Mouse (Mus musculus) forebrain, embryonic 14.5 days (tissue): ENCODE measurements around the gene Zzef1. TPM values are rescaled to one million over a fixed set of nuclear protein-coding genes. Genes with fewer than 3 reads are reported as not detected.

Source experiments
- ATAC-seq: fragments of 200-750 bp; cut with Nextera tagmentation; 2 replicates; pipeline ENCODE4 v1.8.0; 2017; ENCODE audit warnings: mild to moderate bottlenecking, moderate library complexity
- DNase-seq: peaks from one replicate; pipeline ENCODE4 v3.0.0-alpha.2; 2015; ENCODE audit warnings: low spot score
- H3K27ac ChIP-seq: fragments of 300-500 bp; sonication (generic); 2 replicates; pipeline ENCODE4 v1.5.1; 2014; ENCODE audit warnings: low read depth, mild to moderate bottlenecking, control low read depth, low read length, moderate library complexity
- H3K27me3 ChIP-seq: fragments of 300-500 bp; sonication (generic); replicated peaks from 2 replicates; pipeline ENCODE4 v1.6.1; 2014; ENCODE audit warnings: low read length, control low read depth, mixed read lengths; ENCODE audit not compliant: control insufficient read depth, insufficient read depth
- H3K36me3 ChIP-seq: fragments of 300-500 bp; sonication (generic); 2 replicates; pipeline ENCODE4 v1.6.1; 2014; ENCODE audit warnings: low read length, control low read depth; ENCODE audit not compliant: control insufficient read depth, insufficient read depth
- H3K4me1 ChIP-seq: fragments of 300-500 bp; sonication (generic); 2 replicates; pipeline ENCODE4 v1.6.1; 2014; ENCODE audit warnings: antibody characterized with exemption, low read length, control low read depth; ENCODE audit not compliant: control insufficient read depth, insufficient read depth
- H3K4me2 ChIP-seq: fragments of 300-500 bp; sonication (generic); 2 replicates; pipeline ENCODE4 v1.6.1; 2014; ENCODE audit warnings: mild to moderate bottlenecking, control low read depth, low read length
- H3K4me3 ChIP-seq: fragments of 300-500 bp; sonication (generic); 2 replicates; pipeline ENCODE4 v1.5.1; 2014; ENCODE audit warnings: low read depth, low read length, control low read depth
- H3K9ac ChIP-seq: fragments of 300-500 bp; sonication (generic); 2 replicates; pipeline ENCODE4 v1.6.1; 2014; ENCODE audit warnings: mild to moderate bottlenecking, low read length, control low read depth, moderate library complexity
- H3K9me3 ChIP-seq: fragments of 300-500 bp; sonication (generic); replicated peaks from 2 replicates; pipeline ENCODE4 v1.6.1; 2016; ENCODE audit warnings: low read length, control low read depth, mixed read lengths; ENCODE audit not compliant: control insufficient read depth
- WGBS: fragments of 180-500 bp; shearing (Covaris S2); extraction: QIAGEN DNeasy Blood & Tissue Kit; methylation state at CpG from one replicate; pipeline ENCODE4 v1.1.7; 2014; 5-methylcytosine and 5-hydroxymethylcytosine counted together
- microRNA-seq: library from miRNA; unstranded; fragments of <30 nt; microRNA quantifications from one replicate; pipeline ENCODE4, GENCODE M21; 2016
- polyA plus RNA-seq: library from polyadenylated mRNA; unstranded; fragments of >200 nt; fragmentation: Nextera tagmentation; extraction: Ambion mirVana; gene quantifications from 2 replicates; pipeline ENCODE4 v1.2.1, GENCODE M21; 2014

Gene Zzef1
- polyA plus RNA-seq, 1 experiment from 2014 or later, result 9.9 TPM

DNA sequence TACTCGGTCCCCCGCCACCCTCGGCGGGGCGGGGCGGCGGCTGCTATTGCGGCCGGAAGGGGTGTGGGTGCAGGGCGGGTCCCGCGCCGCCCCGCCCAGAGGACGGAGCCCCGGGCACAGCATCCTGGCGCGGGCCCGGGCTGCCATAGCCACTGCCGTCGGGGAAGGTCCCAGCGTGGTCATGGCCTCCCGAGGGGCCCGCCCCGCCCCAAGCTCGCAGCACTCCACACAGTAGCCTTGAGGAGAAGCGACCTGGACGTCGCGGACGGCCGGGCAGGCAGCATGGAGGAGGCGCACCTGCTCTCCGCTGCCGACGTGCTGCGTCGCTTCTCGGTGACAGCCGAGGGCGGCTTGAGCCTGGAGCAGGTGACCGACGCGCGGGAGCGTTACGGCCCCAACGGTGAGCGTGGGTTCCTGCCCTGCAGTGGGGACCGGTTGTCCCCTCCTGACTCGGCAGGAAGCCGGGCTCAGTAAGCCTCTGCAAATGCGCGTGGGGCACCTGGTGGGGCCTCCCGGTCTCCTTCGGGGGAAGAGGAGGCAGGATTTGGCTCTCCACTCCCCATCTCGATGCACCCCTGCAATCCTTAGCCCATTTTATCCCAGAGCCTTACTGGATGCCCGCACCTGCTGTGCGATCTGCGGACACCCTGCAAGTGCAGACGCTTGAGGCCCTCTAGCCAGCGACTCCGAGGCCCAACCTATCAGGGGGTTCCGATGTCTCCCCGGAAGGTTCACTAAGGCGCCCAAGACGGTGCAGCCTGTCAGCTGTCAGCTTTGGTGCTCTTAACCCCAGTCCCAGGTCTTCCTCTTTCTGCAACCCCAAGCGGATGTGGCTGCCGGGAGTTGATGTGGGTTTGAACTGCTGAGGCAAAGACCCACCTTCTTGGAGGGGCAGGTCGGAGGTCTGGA, 165.3 kb downstream of the Zzef1 start, which contains the start of gene Atp2a3:
TSS of gene Atp2a3 (plus strand) at position 98 of the 909 bp plus-strand sequence.
- DNase-seq (no peak), ATAC-seq (no peak)
- Histone ChIP-seq H3K4me1 (no peaks in the 10 kb centered on the region), H3K9ac (no peak within 1 kb of the TSS), H3K4me3 (peak within 1 kb of the TSS; percentile 11), H3K36me3 (no peaks in the 10 kb centered on the region), H3K9me3 (no peaks in the 10 kb centered on the region), H3K27me3 (peaks cover 31% of the 10 kb centered on the region), H3K4me2 (peak within 1 kb of the TSS; percentile 39), H3K27ac (no peak within 1 kb of the TSS)
- 4% methylated on average over 67 of the region's 70 CpGs for WGBS

DNA sequence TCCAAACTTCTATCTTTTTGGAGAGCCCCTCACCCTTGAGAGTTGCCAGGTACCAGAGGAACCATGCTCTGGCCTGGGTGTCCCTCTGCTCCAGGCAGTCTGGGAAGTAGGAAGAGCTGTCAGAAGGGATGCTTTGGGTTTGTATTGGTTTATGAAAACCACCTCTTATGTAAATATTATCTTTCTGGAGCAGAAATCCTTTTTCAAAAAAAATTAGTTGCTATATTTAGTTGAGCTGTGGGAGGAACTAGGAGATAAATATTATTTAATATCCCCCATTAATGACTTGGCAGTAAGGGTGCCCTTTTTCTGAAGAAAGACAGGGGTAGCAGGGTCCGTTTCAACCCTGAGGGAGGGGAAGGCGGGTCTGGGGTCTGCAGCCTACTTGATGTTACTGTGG, 166.4 kb downstream of the Zzef1 start:
- Histone ChIP-seq H3K4me3 (no peak overlapping the region), H3K4me2 (no peak overlapping the region), H3K27ac (no peak overlapping the region), H3K36me3 (no peaks in the 10 kb centered on the region), H3K9me3 (no peaks in the 10 kb centered on the region), H3K4me1 (no peaks in the 10 kb centered on the region), H3K9ac (no peak overlapping the region), H3K27me3 (peaks cover 31% of the 10 kb centered on the region)
- DNase-seq, result no peak
- 85% methylated on average over 2 of the region's 2 CpGs for WGBS
- no peak for ATAC-seq

DNA sequence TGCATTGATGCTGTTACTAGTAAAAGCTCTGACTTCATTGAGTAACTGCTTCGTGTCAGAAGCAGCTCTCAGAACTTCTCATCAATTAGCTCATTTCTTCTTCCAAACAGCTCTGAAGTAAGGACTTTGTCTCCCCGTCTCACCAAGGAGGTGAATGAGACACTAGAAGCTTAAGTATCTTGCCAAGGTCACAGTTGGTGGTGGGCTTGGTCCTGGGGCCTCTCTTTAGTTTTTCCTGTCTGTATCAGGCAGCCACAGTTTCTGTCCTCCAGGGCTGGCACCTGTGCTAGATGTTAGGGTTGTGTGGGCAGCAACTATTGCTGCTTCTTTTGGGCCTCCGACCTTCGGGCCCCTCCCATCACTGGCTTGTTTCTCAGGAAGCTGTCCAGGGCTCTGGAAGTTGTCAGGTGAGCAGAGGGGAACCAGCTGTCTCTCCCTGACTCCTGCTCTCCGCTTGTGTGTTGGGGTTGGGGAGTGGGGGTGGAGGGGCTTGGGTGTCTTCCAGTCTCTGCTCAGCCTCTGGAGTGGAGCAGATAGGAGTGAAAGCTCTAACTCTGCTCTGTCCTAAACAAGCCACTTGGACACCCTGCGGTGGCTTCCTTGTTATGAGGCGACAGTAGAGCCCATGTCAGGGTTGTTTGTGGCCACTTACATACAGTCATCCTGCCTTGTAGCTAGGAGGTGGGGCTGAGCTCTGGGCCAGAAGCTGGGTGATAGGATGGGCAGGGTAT, 167.2 kb downstream of the Zzef1 start:
- Histone ChIP-seq H3K27me3 (peaks cover 31% of the 10 kb centered on the region), H3K9me3 (no peaks in the 10 kb centered on the region), H3K4me3 (no peak overlapping the region), H3K27ac (no peak overlapping the region), H3K4me1 (no peaks in the 10 kb centered on the region), H3K36me3 (no peaks in the 10 kb centered on the region), H3K9ac (no peak overlapping the region), H3K4me2 (no peak overlapping the region)
- ATAC-seq (no peak), DNase-seq (no peak)
- WGBS, result 48% methylated on average over 7 of the region's 7 CpGs

DNA sequence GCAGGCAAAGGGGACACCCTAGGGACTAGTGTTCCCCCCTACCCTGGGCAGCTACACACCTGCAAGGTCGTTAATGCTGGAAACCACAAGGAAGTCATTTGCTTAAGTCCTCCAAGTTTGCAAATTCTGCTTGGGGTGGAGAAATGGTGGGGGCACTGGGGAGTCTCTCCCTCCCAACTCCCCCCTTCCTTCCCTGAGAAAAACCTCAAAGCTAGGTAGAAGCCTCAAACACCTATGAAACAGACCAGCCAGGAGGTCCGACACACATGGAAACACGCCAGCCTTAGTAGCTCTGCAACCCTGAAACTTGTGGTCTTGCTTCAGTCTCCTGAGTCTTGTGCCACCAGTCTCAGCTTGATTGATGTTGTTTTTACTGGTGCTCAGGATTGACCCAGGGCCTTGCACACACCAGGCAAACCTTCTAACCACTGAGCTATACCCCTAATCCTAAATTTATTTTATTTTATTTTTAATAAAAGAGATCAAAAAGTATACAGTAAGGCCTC, 167.8 kb downstream of the Zzef1 start:
- Histone ChIP-seq H3K4me2 (no peak overlapping the region), H3K27me3 (peaks cover 31% of the 10 kb centered on the region), H3K9ac (no peak overlapping the region), H3K4me3 (no peak overlapping the region), H3K36me3 (no peaks in the 10 kb centered on the region), H3K27ac (no peak overlapping the region), H3K9me3 (no peaks in the 10 kb centered on the region), H3K4me1 (no peaks in the 10 kb centered on the region)
- 69% methylated on average over 3 of the region's 3 CpGs for WGBS
- DNase-seq, result no peak
- ATAC-seq, result no peak

DNA sequence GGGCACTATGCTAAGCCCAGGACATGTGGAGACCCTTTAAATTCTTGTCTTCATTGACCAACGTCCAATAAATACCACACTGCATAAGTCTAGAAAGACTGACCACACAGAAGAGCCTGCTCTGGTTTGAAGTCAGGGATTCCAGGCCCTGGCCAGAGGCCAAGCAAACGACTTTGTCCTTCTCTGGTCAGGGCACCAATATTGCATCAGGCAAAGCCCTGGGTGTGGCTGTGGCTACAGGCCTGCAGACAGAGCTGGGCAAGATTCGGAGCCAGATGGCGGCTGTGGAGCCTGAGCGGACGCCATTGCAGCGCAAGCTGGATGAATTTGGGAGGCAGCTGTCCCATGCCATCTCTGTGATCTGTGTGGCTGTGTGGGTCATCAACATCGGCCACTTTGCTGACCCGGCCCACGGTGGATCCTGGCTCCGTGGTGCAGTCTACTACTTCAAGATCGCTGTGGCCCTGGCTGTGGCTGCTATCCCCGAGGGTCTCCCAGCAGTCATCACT, 179.0 kb downstream of the Zzef1 start:
- H3K36me3 ChIP-seq, result no peaks in the 10 kb centered on the region
- 86% methylated on average over 13 of the region's 13 CpGs for WGBS
- no peaks in the 10 kb centered on the region for H3K27me3 ChIP-seq
- H3K27ac ChIP-seq, result no peak overlapping the region
- H3K4me2 ChIP-seq, result no peak overlapping the region
- no peaks in the 10 kb centered on the region for H3K9me3 ChIP-seq
- no peak overlapping the region for H3K9ac ChIP-seq
- H3K4me3 ChIP-seq, result no peak overlapping the region
- ATAC-seq (no peak), DNase-seq (no peak)
- H3K4me1 ChIP-seq, result no peaks in the 10 kb centered on the region

Small RNA genes lying within 50 kb of the gene (microRNA-seq; reads per million reads assigned to microRNA genes)
- not detected for gene Gm44467

Other genes starting within 250 kb of the Zzef1 start
- 0.10 and 0.16 TPM in 2 replicates for gene Spns3, start 245.7 kb upstream of the Zzef1 start, polyA plus RNA-seq
- 100 and 120 TPM in 2 replicates for gene Ube2g1, start 188.9 kb upstream of the Zzef1 start, polyA plus RNA-seq
- gene Ankfy1, start 106.2 kb upstream of the Zzef1 start, polyA plus RNA-seq, result 27.1 and 32.3 TPM in 2 replicates
- gene Cyb5d2, start 84 bp upstream of the Zzef1 start, polyA plus RNA-seq, result 4.4 and 4.5 TPM in 2 replicates
- gene Atp2a3, start 164.9 kb downstream of the Zzef1 start, polyA plus RNA-seq, result 0.43 and 0.74 TPM in 2 replicates
- gene P2rx1, start 202.9 kb downstream of the Zzef1 start, polyA plus RNA-seq, result 0.53 and 0.57 TPM in 2 replicates
- gene Camkk1, start 222.8 kb downstream of the Zzef1 start, polyA plus RNA-seq, result 8.0 and 10.8 TPM in 2 replicates